Mouse (Mus musculus): ENCODE results near the gene Setd2. TPM values are rescaled to one million over a fixed set of nuclear protein-coding genes. Genes with fewer than 3 reads are reported as not detected.

The Setd2 gene
- polyA plus RNA-seq, 2 experiments from 2014 or later, result 45.0 to 53.9 TPM

- ATAC-seq, result no peak
Measured at GRCm38 (mm10) chr9:110623416-110624195, 91.2 kb downstream of the Setd2 start.

- no peak for ATAC-seq
Measured at GRCm38 (mm10) chr9:110624361-110625166, 92.2 kb downstream of the Setd2 start, which contains the start of gene Nradd. Gene Nradd (minus strand): TSS chr9:110624452.

- no peak for ATAC-seq
Measured at GRCm38 (mm10) chr9:110625350-110625908, 93.0 kb downstream of the Setd2 start.

GRCm38 (mm10) chr9:110630171-110630570, 97.8 kb downstream of the Setd2 start:
- no peak for ATAC-seq

- no peak for ATAC-seq
Measured at GRCm38 (mm10) chr9:110631191-110631590, 98.8 kb downstream of the Setd2 start.

- no peak for ATAC-seq
Measured at GRCm38 (mm10) chr9:110631651-110632275, 99.4 kb downstream of the Setd2 start.

GRCm38 (mm10) chr9:110632671-110633070, 100.3 kb downstream of the Setd2 start:
- ATAC-seq, result no peak

- no peak for ATAC-seq
Measured at GRCm38 (mm10) chr9:110633882-110634281, 101.5 kb downstream of the Setd2 start.

GRCm38 (mm10) chr9:110635225-110635624, 102.8 kb downstream of the Setd2 start:
- ATAC-seq, result peak; percentile 77

- ATAC-seq, result no peak
Measured at GRCm38 (mm10) chr9:110638611-110639021, 106.2 kb downstream of the Setd2 start.

- ATAC-seq, result no peak
Measured at GRCm38 (mm10) chr9:110641006-110641405, 108.6 kb downstream of the Setd2 start.

- ATAC-seq, result no peak
Measured at GRCm38 (mm10) chr9:110642812-110643524, 110.6 kb downstream of the Setd2 start.

- ATAC-seq, result no peak
Measured at GRCm38 (mm10) chr9:110643787-110644186, 111.4 kb downstream of the Setd2 start.

GRCm38 (mm10) chr9:110644295-110644694, 111.9 kb downstream of the Setd2 start:
- ATAC-seq, result no peak

- peak; percentile 95 for ATAC-seq
Measured at GRCm38 (mm10) chr9:110645219-110645618, 112.8 kb downstream of the Setd2 start.

- ATAC-seq, result no peak
Measured at GRCm38 (mm10) chr9:110649775-110650174, 117.4 kb downstream of the Setd2 start.

GRCm38 (mm10) chr9:110651931-110652722, 119.7 kb downstream of the Setd2 start:
- no peak for ATAC-seq

GRCm38 (mm10) chr9:110652963-110653654, 120.7 kb downstream of the Setd2 start:
- no peak for ATAC-seq

GRCm38 (mm10) chr9:110653655-110654461, 121.5 kb downstream of the Setd2 start, which contains the start of gene Nbeal2:
Gene Nbeal2 (minus strand): TSS chr9:110654161.
- peak; percentile 63 for ATAC-seq

All from CD4-positive, CD25-positive, alpha-beta regulatory T cell, adult 4 months (primary cell).